Mouse (Mus musculus): ENCODE results near the gene Fer.

Fer gene

DNA sequence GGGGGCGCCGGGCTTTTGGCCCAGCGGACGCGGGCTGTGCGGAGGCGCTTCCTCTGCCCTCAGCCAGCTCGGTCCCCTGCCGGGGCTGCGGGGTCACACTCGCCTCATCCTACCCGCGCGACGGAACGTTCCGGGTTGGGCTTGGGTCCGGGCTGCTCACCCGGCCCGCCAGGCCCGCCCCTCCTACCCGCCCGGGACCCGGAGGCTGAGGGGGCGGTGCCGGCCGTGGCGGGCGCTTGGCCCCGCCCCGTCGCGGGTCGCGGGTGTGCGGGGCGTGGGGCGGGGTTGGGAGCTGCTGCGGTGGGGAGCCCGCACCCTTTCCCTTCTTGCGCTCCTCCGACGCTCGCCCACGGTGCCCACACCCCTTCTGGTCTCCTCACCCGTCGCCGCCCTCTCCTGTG, 1.3 kb downstream of the Fer start:
- peak; percentile 8 to 16 for DNase-seq (ENCODE audit: low spot score in 2 of 2)

DNA sequence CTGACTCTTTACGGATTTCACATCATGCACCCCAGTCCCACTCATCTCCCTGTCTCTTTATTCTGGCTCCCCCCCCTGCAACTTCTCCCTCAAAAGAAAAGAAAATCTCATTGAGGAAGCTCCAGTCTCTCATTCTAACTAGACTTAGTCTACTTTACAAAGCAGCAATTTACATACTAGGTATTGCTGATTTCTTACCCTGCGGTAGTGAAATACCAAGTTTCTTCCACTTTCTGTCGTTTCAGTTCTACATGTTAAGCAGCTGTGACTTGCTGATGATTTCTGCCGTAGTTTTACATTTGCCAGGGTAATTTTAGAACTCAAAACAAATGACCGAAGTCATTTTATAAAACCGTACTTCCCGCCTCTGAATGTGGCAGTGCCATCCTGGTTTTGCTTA, 8.9 kb downstream of the Fer start:
- no peak for DNase-seq (ENCODE audit: low spot score in 2 of 2)

DNA sequence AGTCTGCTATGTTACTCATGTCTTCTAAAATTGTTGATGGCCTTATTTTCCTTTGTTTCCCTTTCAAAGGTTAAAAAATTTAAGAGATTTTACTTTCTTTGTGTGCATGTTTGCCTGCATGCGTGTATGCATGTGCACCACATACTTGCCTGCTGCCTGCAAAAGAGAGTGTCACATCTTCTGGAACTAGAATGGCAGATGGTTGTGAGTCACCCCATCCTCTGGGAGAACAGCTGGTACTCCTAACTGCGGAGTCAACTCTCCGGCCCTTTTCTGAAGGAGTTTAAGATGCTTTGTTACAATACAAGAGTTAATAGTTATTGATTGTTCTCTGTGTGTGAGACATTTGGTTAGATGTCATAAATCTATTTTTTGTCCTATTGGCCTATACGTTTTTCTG, 16.0 kb downstream of the Fer start:
- peak; percentile 18 to 20 for DNase-seq (ENCODE audit: low spot score in 2 of 2)

DNA sequence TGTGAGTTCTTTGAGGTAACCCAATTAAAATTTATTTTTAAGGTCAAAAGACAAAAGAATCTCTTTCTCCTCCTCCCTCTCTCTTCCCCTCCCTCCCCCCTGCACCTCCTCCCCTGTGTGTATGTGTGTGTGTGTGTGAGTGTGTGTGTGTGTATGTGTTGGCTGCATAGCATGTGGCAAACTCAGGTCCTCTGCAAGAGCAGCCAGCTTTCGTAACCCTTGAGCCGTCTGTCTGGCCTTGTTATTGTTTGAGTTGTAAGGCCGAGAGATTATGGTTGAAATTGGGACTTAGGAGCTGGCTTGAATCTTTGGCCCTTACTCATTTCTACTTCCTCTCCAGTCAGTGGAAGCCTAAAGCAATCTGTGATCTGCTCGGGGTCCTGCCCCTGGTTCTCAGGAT, 17.1 kb downstream of the Fer start:
- DNase-seq (ENCODE audit: low spot score in 2 of 2), result no peak

DNA sequence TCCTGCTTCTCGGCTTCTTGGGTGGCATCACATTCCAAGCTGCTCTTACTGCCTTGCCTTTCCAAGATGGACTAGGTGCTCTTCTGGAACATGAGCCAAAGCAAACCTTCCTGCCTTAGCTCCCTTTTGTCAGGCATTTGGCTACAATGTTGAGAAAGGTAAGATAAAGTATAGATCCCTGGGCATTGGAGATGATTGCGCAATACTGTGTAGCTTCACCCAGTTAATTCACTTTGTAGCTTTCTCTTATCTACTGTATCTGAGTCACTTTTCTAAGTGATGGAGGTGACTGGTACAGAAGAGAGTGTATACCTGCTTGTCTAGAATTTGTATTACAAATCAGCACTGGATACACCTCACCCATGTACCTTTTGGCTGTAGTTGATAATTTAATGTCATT, 24.1 kb downstream of the Fer start:
- no peak for DNase-seq (ENCODE audit: low spot score in 2 of 2)

DNA sequence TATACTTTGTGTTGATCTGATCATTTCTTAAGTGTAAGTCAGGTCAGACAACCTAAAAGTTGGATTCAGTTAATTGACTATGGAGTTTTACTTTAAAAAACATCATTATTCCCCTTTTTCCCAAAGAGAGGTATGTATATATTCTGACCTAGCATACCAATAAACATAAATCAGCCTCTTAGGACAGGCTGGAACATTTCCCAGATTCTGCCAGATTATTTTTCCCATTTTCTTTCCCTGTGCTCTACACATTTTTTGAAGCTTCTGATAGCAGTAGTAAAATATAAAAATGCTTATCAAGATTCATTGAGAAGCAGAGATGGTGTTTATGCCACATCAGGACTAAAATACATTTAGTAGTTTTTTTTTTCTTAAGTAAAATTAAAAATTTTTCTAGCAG, 27.7 kb downstream of the Fer start:
- DNase-seq (ENCODE audit: low spot score in 2 of 2), result no peak

DNA sequence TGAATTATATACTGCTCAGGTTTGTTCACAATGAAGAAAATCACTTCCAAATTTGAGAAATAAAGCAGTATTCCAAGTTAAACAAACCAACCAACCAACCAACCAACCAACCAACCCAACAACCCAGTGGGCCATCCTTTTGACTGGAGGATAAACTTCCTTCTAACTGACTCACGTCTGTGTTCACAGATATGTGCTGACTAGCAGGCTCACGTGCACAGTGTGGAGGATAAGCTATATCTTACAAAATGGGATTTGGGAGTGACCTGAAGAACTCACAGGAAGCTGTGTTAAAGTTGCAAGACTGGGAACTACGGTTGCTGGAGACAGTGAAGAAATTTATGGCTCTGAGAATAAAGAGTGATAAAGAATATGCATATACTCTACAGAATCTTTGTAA, 33.0 kb downstream of the Fer start:
- DNase-seq (ENCODE audit: low spot score in 2 of 2), result no peak

DNA sequence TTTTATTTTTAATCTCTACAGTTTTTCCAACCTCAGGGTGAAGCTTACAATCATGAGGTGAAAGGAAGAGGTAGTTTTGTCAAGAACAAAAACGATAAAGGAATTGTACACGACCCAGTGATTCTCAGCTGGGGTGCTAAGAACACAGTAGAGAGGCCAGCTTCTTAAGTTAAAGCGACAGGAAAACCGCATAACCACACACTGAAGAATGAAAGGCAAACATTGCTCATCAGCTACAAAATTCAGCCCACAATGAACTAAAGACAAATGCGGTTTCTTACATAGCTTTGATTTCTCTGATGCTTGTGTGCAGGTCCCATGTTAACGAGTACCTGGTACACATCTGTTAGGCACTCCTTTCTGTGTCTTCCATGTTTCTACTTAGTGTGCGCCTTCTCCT, 34.2 kb downstream of the Fer start:
- no peak for DNase-seq (ENCODE audit: low spot score in 2 of 2)

DNA sequence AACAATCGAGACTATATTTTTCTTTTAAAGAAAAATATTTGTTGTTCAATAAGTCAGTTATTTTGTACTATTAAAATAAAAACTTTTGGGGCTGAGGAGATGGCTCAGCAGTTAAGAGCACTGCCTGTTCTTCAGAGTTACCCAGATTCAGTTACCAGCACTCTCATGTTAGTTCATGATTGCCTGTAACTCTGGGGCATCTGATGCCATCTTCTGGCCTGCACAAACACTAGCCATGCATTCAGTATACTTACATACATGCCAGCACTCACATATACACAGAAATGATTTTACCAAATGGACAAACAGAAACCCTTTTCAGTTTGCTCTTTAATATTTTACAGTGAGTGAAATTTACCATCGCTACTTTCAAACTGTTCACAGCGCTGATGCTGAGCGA, 46.4 kb downstream of the Fer start:
- no peak for DNase-seq (ENCODE audit: low spot score in 2 of 2)

DNA sequence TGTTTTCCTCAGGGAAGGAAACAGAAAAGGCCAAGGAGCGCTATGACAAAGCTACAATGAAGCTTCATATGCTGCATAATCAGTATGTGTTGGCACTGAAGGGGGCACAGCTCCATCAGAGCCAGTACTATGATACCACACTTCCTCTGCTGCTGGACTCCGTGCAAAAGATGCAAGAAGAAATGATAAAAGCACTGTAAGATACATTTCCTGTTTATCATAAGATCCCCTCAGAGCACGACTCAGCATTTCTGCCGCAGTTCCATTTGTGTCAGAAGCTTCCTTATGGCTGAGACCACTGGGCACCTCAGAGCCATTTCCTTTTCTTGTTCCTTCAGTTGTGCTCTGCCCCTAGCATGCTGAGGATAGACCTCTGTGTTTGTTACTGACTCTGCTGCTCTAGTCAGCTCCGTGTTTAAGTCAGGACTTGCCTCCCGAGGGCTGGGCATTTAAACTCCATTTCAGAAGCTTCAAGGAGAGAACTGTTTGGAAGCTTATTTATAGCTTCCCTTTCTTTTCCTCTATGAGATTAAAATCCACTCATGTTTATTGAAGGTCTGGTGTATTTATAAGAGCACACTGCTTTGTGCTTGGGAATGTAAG, 58.8 kb downstream of the Fer start:
- no peak for DNase-seq (ENCODE audit: low spot score in 2 of 2)

DNA sequence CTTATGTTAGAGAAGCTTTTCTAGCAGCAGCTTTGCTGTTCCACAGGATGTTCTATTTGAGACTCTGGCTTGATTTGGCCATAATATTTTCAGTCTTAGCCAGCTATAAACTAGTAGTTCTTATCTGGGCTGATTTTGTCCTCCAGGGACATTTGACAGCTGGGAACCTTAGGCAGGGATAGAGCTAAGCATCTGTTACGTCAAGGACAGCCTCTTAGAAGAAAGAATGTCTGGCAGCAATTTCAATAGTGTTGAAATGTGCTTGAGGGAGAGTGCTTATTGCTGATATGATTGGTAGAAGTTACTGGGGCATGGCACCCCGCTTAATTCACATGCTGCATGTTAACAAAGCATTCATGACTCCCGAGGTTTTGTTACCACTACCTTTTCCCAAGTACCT, 62.7 kb downstream of the Fer start:
- DNase-seq (ENCODE audit: low spot score in 2 of 2), result no peak

DNA sequence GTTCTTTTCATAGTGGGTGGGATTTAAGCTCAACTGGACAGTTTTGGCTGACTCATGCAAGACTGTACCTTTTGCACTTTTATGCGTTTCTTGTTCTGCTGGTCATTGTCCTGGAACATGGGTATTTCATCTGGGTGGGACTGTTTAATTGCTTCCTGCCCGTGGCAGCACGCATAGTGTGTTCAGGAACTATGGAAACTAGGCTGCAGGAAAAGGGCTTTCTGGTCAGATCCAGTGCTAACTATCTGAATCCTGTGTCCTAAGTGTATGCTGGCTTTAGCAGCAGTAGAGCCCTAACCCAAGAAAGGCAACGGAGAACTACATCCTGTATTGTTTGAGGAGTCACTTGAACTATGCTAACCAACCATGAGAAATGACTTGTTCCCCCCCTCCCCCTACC, 67.8 kb downstream of the Fer start:
- DNase-seq (ENCODE audit: low spot score in 2 of 2), result no peak

DNA sequence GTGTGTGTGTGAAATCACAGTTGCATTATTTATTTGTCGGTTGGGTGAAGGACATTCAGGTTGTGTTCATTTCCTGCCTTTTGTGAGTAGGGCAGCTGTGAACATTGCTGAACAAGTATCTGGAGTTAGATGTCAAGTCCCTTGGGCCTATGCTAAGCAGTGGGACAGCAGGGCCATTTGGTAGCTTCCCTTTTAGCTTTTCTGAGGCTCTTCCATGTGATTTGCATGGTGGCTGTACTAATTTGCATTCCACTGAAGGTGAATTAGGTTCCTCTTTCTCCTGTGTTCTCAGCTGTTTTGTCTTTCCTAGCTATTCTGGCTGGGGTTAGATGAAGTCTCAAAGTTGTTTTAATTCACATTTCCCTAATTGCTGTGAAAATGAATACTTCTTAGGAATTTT, 68.7 kb downstream of the Fer start:
- no peak for DNase-seq (ENCODE audit: low spot score in 2 of 2)

DNA sequence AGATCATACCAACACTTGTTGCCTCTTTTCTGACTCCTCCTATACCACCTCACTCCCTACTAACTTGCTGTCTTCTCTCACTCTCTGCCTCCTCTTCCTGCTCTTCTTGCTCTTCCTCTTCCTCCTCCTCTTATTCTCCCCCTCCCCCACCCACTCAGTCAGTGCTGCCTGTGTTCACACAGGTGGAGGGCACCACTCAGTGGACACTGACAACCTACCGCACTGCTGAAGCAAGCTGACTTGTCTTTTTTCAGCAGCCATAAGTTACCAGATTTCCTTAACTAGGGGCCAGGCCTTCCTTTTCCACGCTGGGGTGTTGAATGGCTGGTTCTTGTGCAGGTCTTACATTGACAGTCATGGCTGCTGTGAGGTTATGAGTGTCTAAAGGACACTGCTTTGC, 72.5 kb downstream of the Fer start:
- no peak for DNase-seq (ENCODE audit: low spot score in 2 of 2)

DNA sequence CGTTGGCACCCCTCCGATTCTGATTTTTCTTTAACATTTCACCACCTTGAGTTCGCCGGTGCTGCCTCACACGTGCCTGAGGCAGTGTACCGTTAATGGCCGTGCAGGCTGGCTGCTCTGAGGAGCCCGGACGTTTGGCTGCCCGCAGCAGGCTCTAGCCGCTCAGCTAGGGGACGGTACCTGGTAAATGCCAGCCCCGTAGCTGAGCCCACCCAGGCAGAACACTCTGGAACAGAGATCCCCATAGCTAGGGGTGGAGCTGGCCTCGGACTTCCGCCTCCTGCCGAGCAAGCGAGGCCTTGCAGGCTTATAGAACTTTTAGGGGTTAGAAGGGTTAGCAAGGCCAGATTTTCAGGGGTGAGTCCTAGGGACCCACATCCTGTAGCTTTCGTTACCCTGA, 75.0 kb downstream of the Fer start:
- no peak for DNase-seq (ENCODE audit: low spot score in 2 of 2)

DNA sequence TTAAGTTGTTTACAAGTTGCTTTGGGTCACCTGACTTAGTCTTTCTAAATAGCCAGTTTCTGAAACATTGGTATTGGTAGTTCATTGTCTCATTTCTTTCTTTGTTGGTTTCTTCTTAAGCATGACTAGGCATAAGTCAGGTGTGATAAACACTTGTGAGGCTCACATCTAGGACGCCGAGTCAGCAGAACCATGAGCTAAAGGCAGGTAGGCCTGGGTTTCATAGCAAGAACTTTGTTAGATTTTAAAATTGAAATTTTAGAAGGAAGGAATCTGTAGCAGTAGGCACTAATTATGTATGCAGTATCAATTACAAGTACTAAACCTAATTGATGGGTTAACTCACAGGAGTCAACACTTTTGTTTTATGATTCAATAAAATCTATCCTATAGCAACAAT, 83.9 kb downstream of the Fer start:
- no peak for DNase-seq (ENCODE audit: low spot score in 2 of 2)

DNA sequence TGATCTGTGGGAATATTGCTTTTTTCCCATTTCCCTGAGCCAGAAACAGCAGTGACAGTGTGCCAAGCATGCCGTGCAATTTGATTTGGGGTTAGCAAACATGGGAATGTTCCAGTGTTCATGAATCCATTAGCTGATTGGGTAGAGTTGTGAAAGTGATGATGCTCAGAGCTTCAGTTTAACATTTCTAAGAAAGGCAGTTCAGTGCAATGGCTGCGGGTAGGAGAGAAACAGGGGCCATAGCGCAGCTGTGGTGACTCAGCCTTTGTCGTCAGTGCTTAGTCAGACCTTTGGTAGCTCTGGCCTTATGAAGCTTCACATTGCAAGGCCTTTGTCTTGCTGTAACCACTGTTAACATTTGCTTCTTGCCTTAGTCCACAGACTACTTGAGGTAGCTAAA, 85.9 kb downstream of the Fer start:
- DNase-seq (ENCODE audit: low spot score in 2 of 2), result no peak

DNA sequence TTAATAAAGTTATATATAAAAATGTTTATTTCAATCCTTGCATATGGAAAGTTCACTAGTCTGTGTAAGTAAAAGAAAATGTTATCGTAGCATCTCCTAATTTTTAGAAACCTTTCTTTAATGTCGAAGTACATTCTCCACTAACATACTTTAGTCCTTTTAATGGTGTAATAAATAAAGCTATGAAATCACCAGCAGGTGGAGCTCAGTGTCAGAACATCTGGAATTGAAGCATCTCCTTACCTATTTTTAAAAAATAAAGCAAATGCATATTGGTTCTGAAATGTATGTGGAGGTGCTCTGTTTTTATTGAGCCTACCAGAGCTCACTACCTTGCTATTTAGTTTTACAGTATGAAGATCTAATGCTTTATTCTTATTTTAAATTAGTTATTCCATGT, 88.6 kb downstream of the Fer start:
- DNase-seq (ENCODE audit: low spot score in 2 of 2), result no peak

DNA sequence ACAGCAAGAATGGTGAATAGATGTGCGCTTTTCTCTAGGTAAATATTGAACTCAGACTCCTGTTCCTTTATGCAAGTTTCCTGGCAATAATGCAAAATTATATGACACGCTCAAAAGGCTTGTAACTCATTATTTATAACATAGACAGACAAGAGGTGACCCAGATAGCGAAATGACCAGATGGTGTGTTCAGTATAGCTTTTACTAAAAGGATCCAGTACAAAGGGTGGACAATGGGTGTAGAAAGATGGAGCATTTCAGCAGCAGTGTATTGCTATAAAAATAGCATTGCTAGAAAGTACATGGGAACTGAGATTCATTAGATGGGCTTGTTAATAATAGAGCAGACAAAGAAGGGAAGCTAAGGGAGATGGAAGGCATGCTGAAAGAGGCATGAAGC, 104.2 kb downstream of the Fer start:
- DNase-seq (ENCODE audit: low spot score in 2 of 2), result no peak

DNA sequence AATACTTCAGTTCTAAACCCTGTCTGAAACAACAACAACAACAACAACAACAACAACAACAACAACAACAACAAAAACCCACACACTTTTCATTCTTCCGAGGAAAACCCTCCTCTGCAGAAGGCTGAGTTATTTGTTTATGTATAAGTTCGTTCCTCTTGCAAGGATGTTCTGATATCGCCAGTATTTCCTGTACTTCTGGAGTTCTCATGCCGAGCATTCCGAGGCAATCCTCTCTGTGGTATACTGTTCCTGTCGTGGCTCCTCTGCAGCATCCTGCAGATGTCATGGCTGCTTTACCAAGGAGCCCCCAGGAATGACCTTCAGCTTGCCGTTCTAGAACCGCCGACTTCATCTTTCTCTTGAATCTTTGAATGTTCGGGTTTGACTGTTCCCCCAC, 106.6 kb downstream of the Fer start:
- DNase-seq (ENCODE audit: low spot score in 2 of 2), result no peak

DNA sequence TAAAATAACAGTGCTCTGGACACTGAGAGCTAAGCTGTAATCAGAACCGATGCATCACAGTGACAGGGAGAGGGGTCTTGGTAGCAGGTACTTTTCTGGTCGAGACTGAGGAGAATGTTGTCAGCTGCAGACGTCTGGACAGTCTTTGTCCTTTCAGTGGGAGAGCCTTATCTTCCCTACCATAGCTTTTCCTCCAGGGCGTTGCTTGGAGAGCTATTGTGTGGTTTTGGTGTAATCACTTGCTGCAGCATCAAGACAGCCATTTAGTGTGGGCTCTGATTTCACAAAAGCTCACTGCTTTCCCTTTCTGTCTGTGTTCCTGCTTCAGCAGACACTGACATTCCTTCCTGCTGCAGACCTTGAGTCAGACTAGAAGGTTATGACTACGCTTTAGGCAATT, 107.4 kb downstream of the Fer start:
- no peak for DNase-seq (ENCODE audit: low spot score in 2 of 2)

DNA sequence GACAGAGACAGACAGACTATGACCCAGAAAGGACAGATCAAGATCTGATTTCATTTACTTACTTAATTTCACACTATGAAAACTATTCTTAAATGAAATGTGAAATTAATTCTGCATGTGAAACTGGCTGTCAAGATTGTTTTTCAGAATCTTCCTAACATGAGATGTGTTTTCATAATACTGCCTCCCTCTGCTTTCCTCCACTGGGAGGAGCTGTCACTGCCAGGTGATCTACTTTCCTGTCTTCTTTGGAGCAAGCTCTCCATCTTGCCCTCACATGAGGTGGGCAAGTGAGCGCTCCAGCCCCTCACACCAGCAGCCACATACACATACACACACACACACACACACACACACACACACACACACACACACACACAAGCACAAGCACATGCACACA, 108.1 kb downstream of the Fer start:
- no peak for DNase-seq (ENCODE audit: low spot score in 2 of 2)

DNA sequence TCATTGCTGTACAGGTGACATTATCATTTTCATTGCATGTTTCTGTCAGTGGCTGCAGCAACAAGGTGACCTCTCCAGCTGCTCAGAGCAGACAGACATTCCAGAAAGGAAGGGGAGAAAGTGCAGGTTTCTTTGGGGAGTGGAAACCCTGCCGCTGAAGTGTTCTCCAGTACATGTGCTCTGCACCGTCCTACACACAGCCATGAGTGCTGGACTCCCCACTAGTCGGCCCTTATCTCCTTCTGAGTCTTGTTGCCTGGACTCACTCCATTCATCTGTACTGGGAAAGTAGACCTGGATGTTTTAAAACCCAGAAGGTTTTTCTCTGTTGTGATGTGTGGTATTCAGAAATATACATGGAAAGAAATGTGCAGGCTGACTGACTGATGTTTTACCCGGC, 109.3 kb downstream of the Fer start:
- DNase-seq (ENCODE audit: low spot score in 2 of 2), result no peak

DNA sequence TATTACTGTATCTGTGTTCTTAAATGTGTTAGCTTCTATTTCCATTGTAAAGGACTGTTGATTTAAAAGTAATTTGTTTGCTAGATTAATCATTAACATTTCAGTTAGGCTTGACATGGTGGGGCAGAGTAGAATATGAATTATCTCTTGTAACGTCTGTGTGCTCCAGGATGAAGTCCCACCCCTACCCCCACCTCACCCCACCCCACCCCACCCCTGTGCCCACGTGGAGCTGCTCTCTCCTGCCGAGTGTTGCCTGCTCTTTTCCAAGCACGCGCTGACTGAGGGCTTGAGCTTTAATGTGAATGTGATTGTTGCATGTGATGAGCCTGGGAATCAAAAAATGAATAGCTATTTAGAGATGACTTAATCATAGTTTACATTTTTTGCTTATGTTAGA, 110.9 kb downstream of the Fer start:
- no peak for DNase-seq (ENCODE audit: low spot score in 2 of 2)

DNA sequence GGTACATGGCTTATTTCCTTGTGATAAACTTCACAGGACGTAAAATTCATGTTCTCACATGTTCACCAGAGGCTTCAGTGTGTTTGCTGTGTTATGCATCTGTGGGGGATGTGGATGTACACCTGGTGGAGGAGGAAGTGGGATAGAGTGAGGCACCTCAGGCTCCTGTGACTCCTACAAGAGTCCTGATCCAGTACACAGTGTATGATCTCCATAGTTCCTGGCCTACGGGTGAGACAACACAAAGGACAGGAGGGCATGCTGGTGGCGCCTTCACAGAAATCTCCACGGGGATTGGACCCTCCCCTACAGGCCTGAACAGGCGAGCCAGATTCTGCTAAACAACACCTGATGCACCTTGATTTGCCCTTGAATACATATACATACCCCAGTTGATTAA, 111.4 kb downstream of the Fer start:
- DNase-seq (ENCODE audit: low spot score in 2 of 2), result no peak

All from right cerebral cortex, postnatal 36 days (tissue).